Mouse (Mus musculus): ENCODE measurements around the gene Flcn.

Flcn gene

GRCm38 (mm10) chr11:59804409-59805110 lies 5.3 kb downstream of the Flcn start:
- no peak for DNase-seq

GRCm38 (mm10) chr11:59803516-59803915 lies 6.3 kb downstream of the Flcn start:
- no peak for DNase-seq

GRCm38 (mm10) chr11:59801881-59802280 lies 7.9 kb downstream of the Flcn start:
- DNase-seq, result no peak

- no peak for DNase-seq
These were observed 9.4 kb downstream of the Flcn start for GRCm38 (mm10) chr11:59800412-59800811.

GRCm38 (mm10) chr11:59793390-59793789 lies 16.4 kb downstream of the Flcn start:
- no peak for DNase-seq

- DNase-seq, result no peak
These were observed 20.5 kb downstream of the Flcn start for GRCm38 (mm10) chr11:59789311-59789710.

GRCm38 (mm10) chr11:59787199-59787781 lies 22.5 kb downstream of the Flcn start, which contains the start of gene Pld6:
Gene Pld6, minus strand, starts transcription at chr11:59787645.
- DNase-seq, result peak; percentile 79

GRCm38 (mm10) chr11:59786444-59787198 lies 23.2 kb downstream of the Flcn start:
- DNase-seq, result no peak

GRCm38 (mm10) chr11:59783591-59783990 lies 26.2 kb downstream of the Flcn start:
- DNase-seq, result no peak

- DNase-seq, result no peak
These were observed 27.7 kb downstream of the Flcn start for GRCm38 (mm10) chr11:59782091-59782590.

- no peak for DNase-seq
These were observed 29.6 kb downstream of the Flcn start for GRCm38 (mm10) chr11:59780241-59780640.

GRCm38 (mm10) chr11:59779406-59779805 lies 30.4 kb downstream of the Flcn start:
- no peak for DNase-seq

- no peak for DNase-seq
These were observed 31.0 kb downstream of the Flcn start for GRCm38 (mm10) chr11:59778874-59779223.

GRCm38 (mm10) chr11:59778181-59778873 lies 31.5 kb downstream of the Flcn start:
- DNase-seq, result peak; percentile 94

GRCm38 (mm10) chr11:59777259-59777658 lies 32.6 kb downstream of the Flcn start:
- DNase-seq, result no peak

GRCm38 (mm10) chr11:59775435-59776148 lies 34.2 kb downstream of the Flcn start:
- DNase-seq, result no peak

- no peak for DNase-seq
These were observed 35.3 kb downstream of the Flcn start for GRCm38 (mm10) chr11:59774522-59774921.

- no peak for DNase-seq
These were observed 36.9 kb downstream of the Flcn start for GRCm38 (mm10) chr11:59772902-59773301.

- DNase-seq, result no peak
These were observed 37.5 kb downstream of the Flcn start for GRCm38 (mm10) chr11:59772291-59772690.

GRCm38 (mm10) chr11:59770753-59771152 lies 39.1 kb downstream of the Flcn start:
- DNase-seq, result no peak

- DNase-seq, result no peak
These were observed 40.1 kb downstream of the Flcn start for GRCm38 (mm10) chr11:59769738-59770137.

GRCm38 (mm10) chr11:59769307-59769706 lies 40.5 kb downstream of the Flcn start:
- no peak for DNase-seq

- DNase-seq, result no peak
These were observed 49.0 kb downstream of the Flcn start for GRCm38 (mm10) chr11:59760796-59761195.

Measured in thymus, postnatal 4 days (tissue).